Mouse (Mus musculus): ENCODE data around the gene Gm3543.
"Not testable (repeated sequence)": the region's sequence is repeated elsewhere in the genome, so short reads cannot be mapped to it uniquely, and the experiment has no call there.

The Gm3543 gene

GRCm38 (mm10) chr14:41983225-41983624 is at the start of gene Gm3543:
Gene Gm3543 (minus strand): TSS chr14:41983325.
- DNase-seq (ENCODE audit: low spot score in 2 of 2): not testable (repeated sequence)

GRCm38 (mm10) chr14:41968596-41968995 is 14.5 kb downstream of the Gm3543 start:
- not testable (repeated sequence) for DNase-seq (ENCODE audit: low spot score in 2 of 2)

- not testable (repeated sequence) for DNase-seq (ENCODE audit: low spot score in 2 of 2)
Observed at GRCm38 (mm10) chr14:41967827-41968226, 15.3 kb downstream of the Gm3543 start, which contains the start of gene Gm6401. Gene Gm6401 (minus strand): TSS chr14:41967927.

GRCm38 (mm10) chr14:41964095-41964494 is 19.0 kb downstream of the Gm3543 start:
- DNase-seq (ENCODE audit: low spot score in 2 of 2): not testable (repeated sequence)

GRCm38 (mm10) chr14:41943695-41944094 is 39.4 kb downstream of the Gm3543 start, which contains the start of gene 1700024B05Rik:
Gene 1700024B05Rik (plus strand): TSS chr14:41943995.
- not testable (repeated sequence) for DNase-seq (ENCODE audit: low spot score in 2 of 2)

All from spleen, postnatal 36 days (tissue).